ENCODE assay signal across 23 mouse cellular contexts in genomic region chr17:80701687-80702086, GRCm38 (mm10). TPM values are rescaled to one million over a fixed set of nuclear protein-coding genes. Genes with fewer than 3 reads are reported as not detected.
DNase-seq lines count a peak whose midpoint lies in the region; ATAC-seq and TF ChIP-seq lines count a peak whose summit lies in the region.
"Had no signal": no experiment of that assay in that cellular context is flagged by ENCODE, and none has a peak within 500 bp of the region (broad histone marks: within the 10 kb centered on the region; RNA-seq: fewer than 3 reads in every experiment).

No protein-coding gene starts in this region.

- peaks cover 57% of the 10 kb centered on the region for H3K4me1 ChIP-seq in forebrain, embryonic 13.5 days
- peaks cover 13% of the 10 kb centered on the region; the same call in 1 of the 2 replicates for H3K4me1 ChIP-seq in forebrain, postnatal 0 days (ENCODE audit: insufficient read depth)
- H3K4me1 ChIP-seq in heart, embryonic 10.5 days: peaks cover 33% of the 10 kb centered on the region
- H3K4me1 ChIP-seq in intestine, embryonic 16.5 days (ENCODE audit: control insufficient read depth, insufficient read depth, low read length): peaks cover 22% of the 10 kb centered on the region
- peaks cover 18% of the 10 kb centered on the region for H3K4me1 ChIP-seq in intestine, embryonic 15.5 days (replicated peaks)
- H3K4me1 ChIP-seq in testis, adult 2 months (ENCODE audit: control insufficient read depth, insufficient read depth, low read length): peaks cover 2% of the 10 kb centered on the region; the same call in 1 of the 2 replicates

- H3K9me3 ChIP-seq in forebrain, embryonic 13.5 days (replicated peaks): no peaks in the 10 kb centered on the region
- no peaks in the 10 kb centered on the region for H3K9me3 ChIP-seq in forebrain, postnatal 0 days (ENCODE audit: low read length)
- H3K9me3 ChIP-seq in heart, embryonic 10.5 days: no peaks in the 10 kb centered on the region
- H3K9me3 ChIP-seq in intestine, embryonic 16.5 days (ENCODE audit: control insufficient read depth, low read length): no peaks in the 10 kb centered on the region
- no peaks in the 10 kb centered on the region for H3K9me3 ChIP-seq in intestine, embryonic 15.5 days
- H3K9me3 ChIP-seq: embryonic facial prominence, embryonic 15.5 days; forebrain, embryonic 10.5 days had no signal

- no peak overlapping the region for H3K4me2 ChIP-seq in forebrain, embryonic 13.5 days
- no peak overlapping the region for H3K4me2 ChIP-seq in forebrain, postnatal 0 days (ENCODE audit: low read depth)
- H3K4me2 ChIP-seq in intestine, embryonic 16.5 days (ENCODE audit: low read depth, low read length): no peak overlapping the region
- no peak overlapping the region for H3K4me2 ChIP-seq in intestine, embryonic 15.5 days (replicated peaks)
- H3K4me2 ChIP-seq: embryonic facial prominence, embryonic 15.5 days had no signal

- no peaks in the 10 kb centered on the region for H3K27me3 ChIP-seq in forebrain, embryonic 13.5 days
- no peaks in the 10 kb centered on the region for H3K27me3 ChIP-seq in forebrain, postnatal 0 days (ENCODE audit: insufficient read depth, low read length)
- no peaks in the 10 kb centered on the region for H3K27me3 ChIP-seq in heart, embryonic 10.5 days (ENCODE audit: insufficient read depth, poor library complexity, severe bottlenecking)
- no peaks in the 10 kb centered on the region for H3K27me3 ChIP-seq in intestine, embryonic 16.5 days (replicated peaks; ENCODE audit: control insufficient read depth, insufficient read depth, low read length)
- H3K27me3 ChIP-seq in intestine, embryonic 15.5 days (replicated peaks): no peaks in the 10 kb centered on the region
- no peaks in the 10 kb centered on the region for H3K27me3 ChIP-seq in testis, adult 2 months (ENCODE audit: control insufficient read depth, insufficient read depth, low read length)
- H3K27me3 ChIP-seq: CH12.LX; embryonic facial prominence, embryonic 15.5 days; Patski had no signal

- TF ChIP-seq CTCF in forebrain, postnatal 0 days (IDR thresholded peaks at IDR 0.05; ENCODE audit: low read depth): no peak
- no peak for TF ChIP-seq CTCF in testis, adult 2 months (IDR thresholded peaks at IDR 0.05; ENCODE audit: control insufficient read depth, insufficient read depth, insufficient replicate concordance, low read depth, low read length)

- no peak overlapping the region for H3K4me3 ChIP-seq in forebrain, embryonic 13.5 days
- no peak overlapping the region for H3K4me3 ChIP-seq in forebrain, postnatal 0 days (ENCODE audit: low read depth, low read length)
- no peak overlapping the region for H3K4me3 ChIP-seq in heart, embryonic 10.5 days
- no peak overlapping the region for H3K4me3 ChIP-seq in intestine, embryonic 16.5 days (ENCODE audit: low read length)
- no peak overlapping the region for H3K4me3 ChIP-seq in intestine, embryonic 15.5 days (replicated peaks)
- H3K4me3 ChIP-seq in testis, adult 2 months (ENCODE audit: control insufficient read depth, low read depth, low read length): peak overlapping the region; percentile 61
- H3K4me3 ChIP-seq: embryonic facial prominence, embryonic 15.5 days; erythroblast, embryonic 14.5 days; forebrain, embryonic 10.5 days had no signal

- H3K36me3 ChIP-seq in forebrain, embryonic 13.5 days (ENCODE audit: poor library complexity, severe bottlenecking): no peaks in the 10 kb centered on the region
- H3K36me3 ChIP-seq in forebrain, postnatal 0 days (ENCODE audit: insufficient read depth): no peaks in the 10 kb centered on the region
- no peaks in the 10 kb centered on the region for H3K36me3 ChIP-seq in heart, embryonic 10.5 days
- H3K36me3 ChIP-seq in intestine, embryonic 16.5 days (ENCODE audit: control insufficient read depth, insufficient read depth, low read length): no peaks in the 10 kb centered on the region
- H3K36me3 ChIP-seq in intestine, embryonic 15.5 days: no peaks in the 10 kb centered on the region
- H3K36me3 ChIP-seq in testis, adult 2 months (ENCODE audit: control insufficient read depth, insufficient read depth, low read length): no peaks in the 10 kb centered on the region
- H3K36me3 ChIP-seq: embryonic facial prominence, embryonic 15.5 days; forebrain, embryonic 10.5 days had no signal

- H3K27ac ChIP-seq in forebrain, embryonic 13.5 days: no peak overlapping the region
- no peak overlapping the region for H3K27ac ChIP-seq in forebrain, postnatal 0 days (ENCODE audit: low read depth, low read length)
- no peak overlapping the region for H3K27ac ChIP-seq in heart, embryonic 10.5 days
- H3K27ac ChIP-seq in intestine, embryonic 16.5 days (ENCODE audit: low read length): no peak overlapping the region
- H3K27ac ChIP-seq in intestine, embryonic 15.5 days: no peak overlapping the region
- no peak overlapping the region for H3K27ac ChIP-seq in testis, adult 2 months (ENCODE audit: control insufficient read depth, insufficient read depth, low read depth, low read length)
- H3K27ac ChIP-seq: embryonic facial prominence, embryonic 15.5 days; forebrain, embryonic 10.5 days had no signal

- 80% methylated on average over 5 of the region's 5 CpGs for WGBS in forebrain, embryonic 13.5 days
- whole genome bisulfite sequencing in forebrain, postnatal 0 days: 70% methylated on average over 5 of the region's 5 CpGs
- WGBS in heart, embryonic 10.5 days: 69% methylated on average over 5 of the region's 5 CpGs
- WGBS in intestine, embryonic 16.5 days: 65% methylated on average over 5 of the region's 5 CpGs
- 67% methylated on average over 5 of the region's 5 CpGs for WGBS in intestine, embryonic 15.5 days

- ATAC-seq in forebrain, embryonic 13.5 days: peak; percentile 39; the same call in 1 of the 2 replicates
- no peak for ATAC-seq in forebrain, postnatal 0 days
- ATAC-seq in intestine, embryonic 16.5 days: peak; percentile 24; the same call in 1 of the 2 replicates
- ATAC-seq in intestine, embryonic 15.5 days: no peak
- ATAC-seq: activated CD4-positive, CD25-positive, alpha-beta regulatory T cell, adult 4 months; intestine, postnatal 0 days; Patski had no signal

- TF ChIP-seq POLR2A in testis, adult 2 months (IDR thresholded peaks at IDR 0.05; ENCODE audit: control insufficient read depth, low read depth, low read length): no peak

- DNase-seq in forebrain, postnatal 0 days: no peak
- DNase-seq in heart, embryonic 10.5 days (ENCODE audit: low spot score): peak; percentile 66
- no peak for DNase-seq in heart, adult 18-20 months
- no peak for DNase-seq in testis, postnatal 14 days (ENCODE audit: low spot score)
- DNase-seq: adrenal gland, postnatal 14 days; cerebellum, adult 18-20 months; cerebellum, adult 9-11 months; cerebellum, postnatal 36 days; gastrocnemius, postnatal 10 days; heart, postnatal 10 days; heart, postnatal 4 days; kidney, adult 8-10 months had no signal

- H3K9ac ChIP-seq in forebrain, embryonic 13.5 days: no peak overlapping the region
- H3K9ac ChIP-seq in forebrain, postnatal 0 days: no peak overlapping the region
- H3K9ac ChIP-seq in intestine, embryonic 16.5 days (ENCODE audit: low read depth, low read length): no peak overlapping the region
- H3K9ac ChIP-seq in intestine, embryonic 15.5 days: no peak overlapping the region
- H3K9ac ChIP-seq: embryonic facial prominence, embryonic 15.5 days had no signal

RNA-seq across cellular contexts. Expression of gene Map4k3, which starts 26.6 kb away (rescaled TPM):
- 21.3 and 21.5 TPM in 2 replicates for polyA plus RNA-seq in forebrain, embryonic 13.5 days (2015; fragmentation: Nextera tagmentation; extraction: Ambion mirVana)
- 62.9 and 76.9 TPM in 2 replicates for total RNA-seq in forebrain, postnatal 0 days (2014; rRNA removed)
- 15.0 and 17.9 TPM in 2 replicates for polyA plus RNA-seq in forebrain, postnatal 0 days (2015; fragmentation: Nextera tagmentation; extraction: Ambion mirVana)
- 13.5 and 17.6 TPM in 2 replicates for polyA plus RNA-seq in heart, embryonic 10.5 days (2016; fragmentation: Nextera tagmentation; extraction: Ambion mirVana)
- 10 to 100 TPM; 22.1 to 24.5 TPM for total RNA-seq in heart, adult 18-20 months (2021)
- polyA plus RNA-seq in intestine, embryonic 16.5 days (2015; fragmentation: Nextera tagmentation; extraction: Ambion mirVana): 15.2 and 16.9 TPM in 2 replicates
- polyA plus RNA-seq in intestine, embryonic 15.5 days (2015; fragmentation: Nextera tagmentation; extraction: Ambion mirVana): 23.5 and 24.1 TPM in 2 replicates
- polyA plus RNA-seq in testis, adult 2 months (2012; rRNA removed): 12.9 and 14.4 TPM in 2 replicates
- polyA plus RNA-seq: erythroblast, embryonic 14.5 days had no signal

Comparison
In these comparisons a context has a peak if more than half of its experiments do, and no peak if none do; other contexts are left out.
1. ATAC-seq: peak in forebrain, embryonic 13.5 days (single experiment) and intestine, embryonic 16.5 days (single experiment); none in forebrain, postnatal 0 days (single experiment) and intestine, embryonic 15.5 days (single experiment).